Mouse (Mus musculus): ENCODE results near the gene Olfr319.
"Not testable (repeated sequence)": the region's sequence is repeated elsewhere in the genome, so short reads cannot be mapped to it uniquely, and the experiment has no call there.

The Olfr319 gene

GRCm38 (mm10) chr11:58698862-58699261 lies at the start of gene Olfr319:
Olfr319 (plus strand) TSS chr11:58699162.
- DNase-seq (ENCODE audit: low read depth, low spot score): no peak

- no peak for DNase-seq (ENCODE audit: low read depth, low spot score)
These were observed 43.8 kb upstream of the Olfr319 start for GRCm38 (mm10) chr11:58655151-58655550.

GRCm38 (mm10) chr11:58658596-58658995 lies 40.4 kb upstream of the Olfr319 start, which contains the start of gene Olfr322:
Olfr322 (plus strand) TSS chr11:58658782.
- DNase-seq (ENCODE audit: low read depth, low spot score): no peak

GRCm38 (mm10) chr11:58669252-58669651 lies 29.7 kb upstream of the Olfr319 start:
- DNase-seq (ENCODE audit: low read depth, low spot score): peak; percentile 42

GRCm38 (mm10) chr11:58671825-58672224 lies 27.1 kb upstream of the Olfr319 start:
- peak; percentile 13 for DNase-seq (ENCODE audit: low read depth, low spot score)

- no peak for DNase-seq (ENCODE audit: low read depth, low spot score)
These were observed 18.2 kb upstream of the Olfr319 start, which contains the start of gene Olfr320 for GRCm38 (mm10) chr11:58680799-58681198. Olfr320 (plus strand) TSS chr11:58681099.

GRCm38 (mm10) chr11:58709086-58709485 lies 10.1 kb downstream of the Olfr319 start:
- no peak for DNase-seq (ENCODE audit: low read depth, low spot score)

- DNase-seq (ENCODE audit: low read depth, low spot score): not testable (repeated sequence)
These were observed 18.8 kb downstream of the Olfr319 start for GRCm38 (mm10) chr11:58717723-58718122.

GRCm38 (mm10) chr11:58719701-58720100 lies 20.7 kb downstream of the Olfr319 start:
- no peak for DNase-seq (ENCODE audit: low read depth, low spot score)

GRCm38 (mm10) chr11:58723914-58724313 lies 25.0 kb downstream of the Olfr319 start, which contains the start of gene Olfr318:
Olfr318 (minus strand) TSS chr11:58724014.
- DNase-seq (ENCODE audit: low read depth, low spot score): no peak

- DNase-seq (ENCODE audit: low read depth, low spot score): peak; percentile 28
These were observed 29.1 kb downstream of the Olfr319 start for GRCm38 (mm10) chr11:58727896-58728650.

GRCm38 (mm10) chr11:58733372-58733771 lies 34.4 kb downstream of the Olfr319 start:
- no peak for DNase-seq (ENCODE audit: low read depth, low spot score)

GRCm38 (mm10) chr11:58738792-58739262 lies 39.9 kb downstream of the Olfr319 start, which contains the start of gene Olfr317:
Olfr317 (minus strand) TSS chr11:58739212.
- no peak for DNase-seq (ENCODE audit: low read depth, low spot score)

GRCm38 (mm10) chr11:58751096-58751495 lies 52.1 kb downstream of the Olfr319 start:
- DNase-seq (ENCODE audit: low read depth, low spot score): peak; percentile 12

GRCm38 (mm10) chr11:58752434-58752833 lies 53.5 kb downstream of the Olfr319 start, which contains the start of gene Olfr316:
Olfr316 (plus strand) TSS chr11:58752734.
- DNase-seq (ENCODE audit: low read depth, low spot score): no peak

All from ZHBTc4 (cell line).